Mouse (Mus musculus) G1E (cell line): ENCODE results near the gene Pld1. TPM values are rescaled to one million over a fixed set of nuclear protein-coding genes. Genes with fewer than 3 reads are reported as not detected.

Source experiments
- ATAC-seq: 2 replicates; pipeline ENCODE4 v1.8.0; 2016; ENCODE audit warnings: mild to moderate bottlenecking; ENCODE audit not compliant: insufficient number of reproducible peaks, poor library complexity, low FRiP score, severe bottlenecking; ENCODE audit errors: extremely low read depth
- DNase-seq: peaks from one replicate; pipeline ENCODE4 v3.0.0; 2012; ENCODE audit warnings: low spot score
- H3K27me3 ChIP-seq: 2 replicates; pipeline ENCODE4 v1.6.1; 2012; ENCODE audit warnings: mild to moderate bottlenecking, low read length, inconsistent platforms; ENCODE audit not compliant: insufficient read depth
- H3K36me3 ChIP-seq: replicated peaks from 2 replicates; pipeline ENCODE3; 2012; ENCODE audit warnings: mild to moderate bottlenecking, inconsistent platforms
- H3K4me1 ChIP-seq: 2 replicates; pipeline ENCODE4 v1.6.1; 2012; ENCODE audit warnings: low read depth, low read length, inconsistent platforms, mixed read lengths; ENCODE audit not compliant: insufficient read depth
- H3K4me3 ChIP-seq: 2 replicates; pipeline ENCODE4 v1.5.1; 2012; ENCODE audit warnings: low read depth, mild to moderate bottlenecking, inconsistent platforms, low read length, moderate library complexity, mixed read lengths
- H3K9me3 ChIP-seq: replicated peaks from 2 replicates; pipeline ENCODE4 v1.6.1; 2012; ENCODE audit warnings: inconsistent platforms
- CTCF ChIP-seq: IDR thresholded peaks from 2 replicates; pipeline ENCODE4 v1.5.1; 2012; ENCODE audit warnings: low read depth, low read length, inconsistent platforms, mixed read lengths
- GATA1 ChIP-seq: IDR thresholded peaks from 2 replicates; pipeline ENCODE4 v1.6.1; 2012; ENCODE audit warnings: borderline replicate concordance, low read length, inconsistent platforms, mixed read lengths
- GATA2 ChIP-seq: IDR thresholded peaks from 2 replicates; pipeline ENCODE4 v1.6.1; 2012; ENCODE audit warnings: low read depth, low read length, inconsistent platforms, borderline replicate concordance
- POLR2AphosphoS5 ChIP-seq: IDR thresholded peaks from 2 replicates; pipeline ENCODE4 v1.6.1; 2012; ENCODE audit warnings: low read depth, low read length, inconsistent platforms; ENCODE audit not compliant: insufficient replicate concordance
- TAL1 ChIP-seq: conservative IDR thresholded peaks from 2 replicates; pipeline ENCODE4 v1.6.1; 2012; ENCODE audit warnings: low read depth, low read length, inconsistent platforms, mixed read lengths
- polyA plus RNA-seq: library from polyadenylated mRNA; stranded (reverse); fragments of >175 nt; gene quantifications from 2 replicates; pipeline ENCODE4 v1.2.3, GENCODE M21; 2012
- total RNA-seq, 2 experiments: library from RNA; stranded (forward) in 1 of 2; stranded (reverse) in 1 of 2; fragments of 200-1000 nt in 1 of 2; fragments of >200 nt in 1 of 2; fragmentation: Nextera tagmentation in 1 of 2; gene quantifications; 2 replicates each; pipeline ENCODE4 v1.2.3; 2014 to 2017

Pld1 gene
- total and polyA plus RNA-seq, 3 experiments = 0.38 to 0.82 TPM; not detected in 1

DNA sequence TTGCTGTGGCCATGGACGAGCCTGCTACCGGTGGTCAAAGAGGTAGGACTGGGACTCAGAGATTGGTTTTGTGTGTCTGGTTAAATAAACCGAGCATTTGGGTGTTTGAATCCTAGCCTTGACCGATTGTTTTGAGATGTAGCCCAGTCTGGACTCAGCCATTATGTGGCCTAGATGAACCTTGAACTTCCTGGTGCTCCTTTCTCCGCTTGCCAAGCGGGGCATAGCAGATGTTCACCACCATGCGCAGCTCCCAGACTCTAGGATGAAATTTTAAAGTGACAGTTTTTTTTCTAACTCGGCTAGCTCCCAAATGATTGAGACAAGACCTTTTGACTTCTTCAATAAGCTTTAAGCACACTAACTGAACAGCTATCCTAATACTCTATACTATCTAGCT is 102.7 kb downstream of the Pld1 start:
- no peak for TF ChIP-seq GATA2
- no peak for TF ChIP-seq POLR2AphosphoS5
- no peak for TF ChIP-seq CTCF
- TF ChIP-seq GATA1 = no peak
- no peak for DNase-seq

DNA sequence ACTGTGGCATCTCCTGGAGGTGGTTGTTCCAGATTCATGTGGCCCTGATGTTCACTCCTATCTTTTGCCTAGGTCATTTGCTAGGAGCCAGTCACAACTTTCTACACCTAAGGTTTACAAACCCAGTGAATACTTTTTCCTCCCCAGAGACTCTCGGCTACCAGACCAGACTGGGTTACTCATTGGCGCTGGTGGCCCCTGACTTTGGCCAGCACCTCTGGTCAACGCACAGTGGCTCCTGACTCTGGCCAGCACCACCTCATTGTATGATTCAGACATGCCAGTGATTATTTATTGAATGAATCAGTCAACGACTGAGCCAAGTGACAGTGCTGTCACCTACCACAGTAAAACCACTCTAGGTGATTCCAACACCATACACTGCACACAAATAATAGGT is 103.9 kb downstream of the Pld1 start:
- no peak for DNase-seq
- no peak for TF ChIP-seq CTCF
- no peak for TF ChIP-seq GATA2
- no peak for TF ChIP-seq GATA1
- TF ChIP-seq POLR2AphosphoS5 = no peak
- no peak for TF ChIP-seq TAL1
- no peaks in the 10 kb centered on the region for H3K9me3 ChIP-seq
- H3K4me3 ChIP-seq = no peak overlapping the region
- no peak for ATAC-seq
- H3K36me3 ChIP-seq = no peaks in the 10 kb centered on the region
- H3K27me3 ChIP-seq = no peaks in the 10 kb centered on the region
- no peaks in the 10 kb centered on the region for H3K4me1 ChIP-seq

More for the DNA sequence above, 102.7 kb downstream of the Pld1 start:
- Histone ChIP-seq H3K9me3 (no peaks in the 10 kb centered on the region), H3K4me3 (no peak overlapping the region), H3K4me1 (no peaks in the 10 kb centered on the region), H3K27me3 (no peaks in the 10 kb centered on the region), H3K36me3 (no peaks in the 10 kb centered on the region)
- no peak for ATAC-seq

DNA sequence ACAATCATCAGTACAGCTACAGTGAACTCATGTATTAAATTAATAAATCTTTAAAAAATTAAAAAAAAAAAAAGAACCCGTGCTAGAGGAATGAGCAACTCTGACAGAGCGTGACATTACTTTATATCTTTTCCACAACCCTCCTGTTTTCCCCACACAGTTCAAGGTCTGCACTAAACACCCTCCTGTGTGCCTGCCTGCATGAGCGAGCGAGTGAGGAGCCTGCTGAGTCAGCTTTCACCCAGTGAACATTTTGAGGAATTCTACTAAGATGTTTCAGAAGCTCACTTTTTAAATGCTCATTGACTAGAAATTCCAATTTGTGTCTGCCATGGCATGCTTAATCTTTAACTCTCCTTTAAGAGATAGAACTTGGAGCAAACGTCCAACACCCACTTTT is 109.1 kb downstream of the Pld1 start:
- DNase-seq (no peak), ATAC-seq (no peak)
- no peaks in the 10 kb centered on the region for H3K36me3 ChIP-seq
- TF ChIP-seq CTCF (no peak), GATA1 (no peak), POLR2AphosphoS5 (no peak), TAL1 (no peak), GATA2 (no peak)
- H3K4me1 ChIP-seq = no peaks in the 10 kb centered on the region
- no peaks in the 10 kb centered on the region for H3K27me3 ChIP-seq
- H3K9me3 ChIP-seq = no peaks in the 10 kb centered on the region
- no peak overlapping the region for H3K4me3 ChIP-seq

DNA sequence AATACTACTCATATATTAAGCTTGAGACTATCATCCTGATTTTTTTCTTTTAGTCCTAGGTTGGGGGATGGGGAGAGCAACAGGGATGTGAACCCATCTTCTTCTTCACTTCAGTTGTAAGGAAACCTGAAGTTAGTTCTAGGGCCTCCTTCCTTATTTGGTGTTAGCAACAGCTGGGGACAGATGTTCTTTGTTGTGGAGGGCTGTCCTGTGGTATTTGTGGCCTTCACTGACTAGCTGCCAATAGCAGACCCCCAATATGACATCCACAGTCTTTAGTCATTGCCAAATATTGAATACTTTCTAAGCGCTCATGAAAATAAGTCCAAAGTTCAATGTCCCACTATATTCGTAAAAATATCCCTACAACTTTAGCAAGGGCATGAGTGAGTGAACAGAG is 111.0 kb downstream of the Pld1 start:
- TF ChIP-seq GATA2 (no peak), GATA1 (no peak), CTCF (no peak), POLR2AphosphoS5 (no peak), TAL1 (no peak)
- ATAC-seq (no peak), DNase-seq (no peak)
- Histone ChIP-seq H3K9me3 (no peaks in the 10 kb centered on the region), H3K27me3 (no peaks in the 10 kb centered on the region), H3K4me1 (no peaks in the 10 kb centered on the region), H3K36me3 (no peaks in the 10 kb centered on the region), H3K4me3 (no peak overlapping the region)

DNA sequence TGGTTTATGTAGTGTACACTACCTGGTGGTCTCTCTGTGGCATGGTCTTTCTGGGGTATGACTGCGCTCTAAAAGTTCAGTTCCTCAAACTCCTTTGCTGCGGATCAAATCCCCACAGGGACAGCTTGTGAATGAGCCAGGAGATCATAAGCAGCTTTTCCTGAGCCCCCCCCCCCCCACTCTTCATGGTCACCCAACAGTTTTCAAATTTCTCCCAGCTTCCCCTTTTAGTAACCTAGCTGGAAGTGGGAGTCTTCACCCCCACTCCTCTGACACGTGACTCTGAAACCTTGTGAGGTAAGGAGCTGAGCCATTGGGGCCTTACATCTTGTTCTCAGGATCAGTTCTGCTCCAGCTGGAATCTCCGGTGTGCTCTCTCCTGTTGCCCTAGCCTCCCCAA is 114.6 kb downstream of the Pld1 start:
- H3K4me1 ChIP-seq = no peaks in the 10 kb centered on the region
- H3K36me3 ChIP-seq = no peaks in the 10 kb centered on the region
- no peaks in the 10 kb centered on the region for H3K27me3 ChIP-seq
- DNase-seq (no peak), ATAC-seq (no peak)
- H3K4me3 ChIP-seq = no peak overlapping the region
- no peaks in the 10 kb centered on the region for H3K9me3 ChIP-seq
- TF ChIP-seq CTCF (no peak), TAL1 (no peak), POLR2AphosphoS5 (no peak), GATA2 (no peak), GATA1 (no peak)

DNA sequence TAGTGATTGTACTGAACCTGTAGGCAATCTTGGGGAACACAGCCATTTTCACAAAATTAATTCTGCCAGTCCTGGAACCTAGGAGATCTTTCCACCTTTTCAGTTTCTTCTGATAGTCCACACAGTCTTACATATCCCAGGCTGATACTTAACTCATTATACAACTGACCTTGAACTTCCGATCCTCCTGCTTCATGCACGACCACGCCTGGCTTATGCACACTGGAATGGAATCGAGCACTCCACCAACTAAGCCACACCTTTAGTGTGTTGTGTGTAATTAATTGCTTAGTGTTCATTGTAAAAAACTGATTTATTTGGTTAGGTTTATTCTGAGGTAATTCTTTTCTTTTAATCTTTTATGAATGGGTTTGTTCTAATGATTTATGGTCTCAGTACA is 122.2 kb downstream of the Pld1 start:
- TF ChIP-seq GATA2 = no peak
- no peak for TF ChIP-seq TAL1
- no peak for TF ChIP-seq GATA1
- TF ChIP-seq CTCF = no peak
- TF ChIP-seq POLR2AphosphoS5 = no peak
- no peaks in the 10 kb centered on the region for H3K4me1 ChIP-seq
- no peak overlapping the region for H3K4me3 ChIP-seq
- no peaks in the 10 kb centered on the region for H3K9me3 ChIP-seq
- no peaks in the 10 kb centered on the region for H3K36me3 ChIP-seq
- no peaks in the 10 kb centered on the region for H3K27me3 ChIP-seq
- no peak for ATAC-seq
- DNase-seq = no peak

DNA sequence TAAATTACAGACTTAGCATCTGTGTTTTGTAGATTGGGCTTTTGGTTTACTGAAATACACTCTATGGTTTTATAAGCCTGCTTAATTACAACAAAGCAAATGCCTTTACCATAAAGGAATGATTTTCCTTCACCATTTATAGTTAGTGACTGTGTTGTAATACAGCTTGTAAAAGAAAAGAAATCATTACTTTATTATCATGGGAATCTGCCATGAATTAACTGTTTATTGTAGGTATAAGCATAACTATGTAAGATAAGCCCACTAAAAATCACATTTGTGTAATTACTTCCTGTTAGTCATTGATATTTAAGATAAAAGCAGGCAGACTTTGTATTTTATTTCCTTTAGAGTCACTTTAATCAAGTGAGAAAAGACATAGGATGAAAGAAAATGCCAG is 122.7 kb downstream of the Pld1 start:
- Histone ChIP-seq H3K4me3 (no peak overlapping the region), H3K4me1 (no peaks in the 10 kb centered on the region), H3K36me3 (no peaks in the 10 kb centered on the region), H3K27me3 (no peaks in the 10 kb centered on the region), H3K9me3 (no peaks in the 10 kb centered on the region)
- no peak for TF ChIP-seq TAL1
- no peak for TF ChIP-seq POLR2AphosphoS5
- TF ChIP-seq CTCF = no peak
- TF ChIP-seq GATA2 = no peak
- DNase-seq (no peak), ATAC-seq (no peak)
